Mouse (Mus musculus): ENCODE results near the gene Prmt9. TPM values are rescaled to one million over a fixed set of nuclear protein-coding genes. Genes with fewer than 3 reads are reported as not detected.

The Prmt9 gene
- polyA plus RNA-seq, 1 experiment from 2014 or later: 8.0 TPM

GRCm38 (mm10) chr8:77584174-77584573, 35.0 kb downstream of the Prmt9 start:
- H3K4me2 ChIP-seq: no peak overlapping the region
- 31% methylated on average over 4 of the region's 4 CpGs for WGBS (ENCODE audit: insufficient replicate concordance)
- H3K9me3 ChIP-seq (replicated peaks): no peaks in the 10 kb centered on the region
- H3K4me1 ChIP-seq (replicated peaks): no peaks in the 10 kb centered on the region
- H3K36me3 ChIP-seq (replicated peaks): peaks cover 18% of the 10 kb centered on the region
- no peak overlapping the region for H3K9ac ChIP-seq
- no peak overlapping the region for H3K4me3 ChIP-seq (replicated peaks)
- ATAC-seq (ENCODE audit: insufficient read depth): no peak
- no peaks in the 10 kb centered on the region for H3K27me3 ChIP-seq
- no peak overlapping the region for H3K27ac ChIP-seq (replicated peaks)

- H3K4me3 ChIP-seq (replicated peaks): peak overlapping the region; percentile 66
- 19% methylated on average over 7 of the region's 7 CpGs for WGBS (ENCODE audit: insufficient replicate concordance)
- peak overlapping the region; percentile 83 for H3K4me2 ChIP-seq
- H3K36me3 ChIP-seq (replicated peaks): no peaks in the 10 kb centered on the region
- H3K27me3 ChIP-seq: peaks cover 21% of the 10 kb centered on the region
- no peak overlapping the region for H3K9ac ChIP-seq
- H3K27ac ChIP-seq (replicated peaks): no peak overlapping the region
- peaks cover 14% of the 10 kb centered on the region for H3K4me1 ChIP-seq (replicated peaks)
- ATAC-seq (ENCODE audit: insufficient read depth): no peak
- no peaks in the 10 kb centered on the region for H3K9me3 ChIP-seq (replicated peaks)
These were observed 60.4 kb downstream of the Prmt9 start for GRCm38 (mm10) chr8:77609621-77610020.

GRCm38 (mm10) chr8:77610374-77610969, 61.3 kb downstream of the Prmt9 start, which contains the start of gene Tmem184c:
TSS of gene Tmem184c (minus strand) at chr8:77610698.
- H3K4me2 ChIP-seq: peak within 1 kb of the TSS; percentile 83
- no peaks in the 10 kb centered on the region for H3K36me3 ChIP-seq (replicated peaks)
- under 1% methylated on average over 36 of the region's 36 CpGs for WGBS (ENCODE audit: insufficient replicate concordance)
- peaks cover 21% of the 10 kb centered on the region for H3K27me3 ChIP-seq
- peak within 1 kb of the TSS; percentile 33 for H3K9ac ChIP-seq
- no peaks in the 10 kb centered on the region for H3K9me3 ChIP-seq (replicated peaks)
- no peak within 1 kb of the TSS for H3K27ac ChIP-seq (replicated peaks)
- peaks cover 14% of the 10 kb centered on the region for H3K4me1 ChIP-seq (replicated peaks)
- ATAC-seq (ENCODE audit: insufficient read depth): peak; percentile 81
- peak within 1 kb of the TSS; percentile 66 for H3K4me3 ChIP-seq (replicated peaks)

GRCm38 (mm10) chr8:77617916-77618315, 68.7 kb downstream of the Prmt9 start:
- H3K36me3 ChIP-seq (replicated peaks): no peaks in the 10 kb centered on the region
- H3K9ac ChIP-seq: no peak overlapping the region
- no peaks in the 10 kb centered on the region for H3K27me3 ChIP-seq
- no peak overlapping the region for H3K27ac ChIP-seq (replicated peaks)
- 54% methylated on average over 2 of the region's 2 CpGs for WGBS (ENCODE audit: insufficient replicate concordance)
- no peaks in the 10 kb centered on the region for H3K9me3 ChIP-seq (replicated peaks)
- no peak for ATAC-seq (ENCODE audit: insufficient read depth)
- no peak overlapping the region for H3K4me2 ChIP-seq
- no peak overlapping the region for H3K4me3 ChIP-seq (replicated peaks)
- H3K4me1 ChIP-seq (replicated peaks): no peaks in the 10 kb centered on the region

GRCm38 (mm10) chr8:77623677-77624209, 74.5 kb downstream of the Prmt9 start:
- Histone ChIP-seq H3K36me3 (replicated peaks) (no peaks in the 10 kb centered on the region), H3K4me2 (no peak overlapping the region), H3K27ac (replicated peaks) (no peak overlapping the region), H3K4me3 (replicated peaks) (no peak overlapping the region), H3K4me1 (replicated peaks) (no peaks in the 10 kb centered on the region), H3K27me3 (no peaks in the 10 kb centered on the region), H3K9ac (no peak overlapping the region), H3K9me3 (replicated peaks) (no peaks in the 10 kb centered on the region)
- 68% methylated on average over 7 of the region's 7 CpGs for WGBS (ENCODE audit: insufficient replicate concordance)
- no peak for ATAC-seq (ENCODE audit: insufficient read depth)

- H3K4me3 ChIP-seq (replicated peaks): no peak overlapping the region
- no peaks in the 10 kb centered on the region for H3K9me3 ChIP-seq (replicated peaks)
- H3K27ac ChIP-seq (replicated peaks): no peak overlapping the region
- ATAC-seq (ENCODE audit: insufficient read depth): no peak
- H3K4me1 ChIP-seq (replicated peaks): no peaks in the 10 kb centered on the region
- H3K36me3 ChIP-seq (replicated peaks): no peaks in the 10 kb centered on the region
- WGBS (ENCODE audit: insufficient replicate concordance): 15% methylated on average over 15 of the region's 15 CpGs
- H3K4me2 ChIP-seq: no peak overlapping the region
- no peaks in the 10 kb centered on the region for H3K27me3 ChIP-seq
- no peak overlapping the region for H3K9ac ChIP-seq
These were observed 80.8 kb downstream of the Prmt9 start for GRCm38 (mm10) chr8:77629858-77630537.

GRCm38 (mm10) chr8:77630691-77631090, 81.5 kb downstream of the Prmt9 start:
- Histone ChIP-seq H3K36me3 (replicated peaks) (no peaks in the 10 kb centered on the region), H3K27ac (replicated peaks) (no peak overlapping the region), H3K4me2 (no peak overlapping the region), H3K27me3 (no peaks in the 10 kb centered on the region), H3K9me3 (replicated peaks) (no peaks in the 10 kb centered on the region), H3K4me3 (replicated peaks) (no peak overlapping the region), H3K4me1 (replicated peaks) (no peaks in the 10 kb centered on the region), H3K9ac (no peak overlapping the region)
- 52% methylated on average over 3 of the region's 3 CpGs for WGBS (ENCODE audit: insufficient replicate concordance)
- no peak for ATAC-seq (ENCODE audit: insufficient read depth)

Other genes with a start within 250 kb of the Prmt9 start
- 5.5 and 5.8 TPM in 2 replicates for gene Arhgap10, start 31.4 kb upstream of the Prmt9 start, polyA plus RNA-seq (2015; fragmentation: Nextera tagmentation; extraction: Ambion mirVana)
- gene Tmem184c, start 61.3 kb downstream of the Prmt9 start, polyA plus RNA-seq (2015; fragmentation: Nextera tagmentation; extraction: Ambion mirVana): 3.4 TPM in 2 replicates
- gene Ednra, start 175.1 kb downstream of the Prmt9 start, polyA plus RNA-seq (2015; fragmentation: Nextera tagmentation; extraction: Ambion mirVana): 3.0 TPM in 2 replicates